Mouse (Mus musculus) gastrocnemius, adult 8-10 months (tissue): ENCODE measurements around the gene Krtap27-1. TPM values are rescaled to one million over a fixed set of nuclear protein-coding genes. Genes with fewer than 3 reads are reported as not detected.
A peak's percentile ranks its signal among the peaks of the same experiment; 100 is the strongest.

Experiments used
- DNase-seq, 2 experiments: peaks; one replicate each; pipeline ENCODE4 v3.0.0; 2022; ENCODE audit warnings: low spot score in 2 of 2
- total RNA-seq, 4 experiments: library from RNA; stranded (reverse); gene quantifications; 2 replicates each; pipeline ENCODE4 v1.2.4; 2022

The Krtap27-1 gene
- not detected for total RNA-seq

- DNase-seq = no peak
Observed at GRCm38 (mm10) chr16:88671571-88671970, at the start of gene Krtap27-1. Gene Krtap27-1 (minus strand): TSS chr16:88671671.

GRCm38 (mm10) chr16:88720031-88720430 lies 48.6 kb upstream of the Krtap27-1 start:
- no peak for DNase-seq

GRCm38 (mm10) chr16:88716549-88716948 lies 45.1 kb upstream of the Krtap27-1 start:
- no peak for DNase-seq

- no peak for DNase-seq
Observed at GRCm38 (mm10) chr16:88711245-88711644, 39.8 kb upstream of the Krtap27-1 start.

GRCm38 (mm10) chr16:88710757-88711156 lies 39.3 kb upstream of the Krtap27-1 start:
- no peak for DNase-seq

- peak in 1 of 2 experiments; percentile 9 for DNase-seq
Observed at GRCm38 (mm10) chr16:88707496-88708012, 36.1 kb upstream of the Krtap27-1 start, which contains the start of gene 2310061N02Rik. Gene 2310061N02Rik (minus strand): TSS chr16:88707962.

GRCm38 (mm10) chr16:88701072-88701864 lies 29.8 kb upstream of the Krtap27-1 start:
- no peak for DNase-seq

- no peak for DNase-seq
Observed at GRCm38 (mm10) chr16:88696256-88696655, 24.8 kb upstream of the Krtap27-1 start.

GRCm38 (mm10) chr16:88681282-88681681 lies 9.8 kb upstream of the Krtap27-1 start:
- no peak for DNase-seq

GRCm38 (mm10) chr16:88679099-88679498 lies 7.6 kb upstream of the Krtap27-1 start:
- DNase-seq = no peak

GRCm38 (mm10) chr16:88657426-88657825 lies 14.0 kb downstream of the Krtap27-1 start:
- DNase-seq = no peak

GRCm38 (mm10) chr16:88651952-88652351 lies 19.5 kb downstream of the Krtap27-1 start:
- DNase-seq = no peak

GRCm38 (mm10) chr16:88651082-88651481 lies 20.4 kb downstream of the Krtap27-1 start:
- no peak for DNase-seq

GRCm38 (mm10) chr16:88647358-88647846 lies 24.1 kb downstream of the Krtap27-1 start, which contains the start of gene Krtap26-1:
Gene Krtap26-1 (minus strand): TSS chr16:88647796.
- no peak for DNase-seq

- no peak for DNase-seq
Observed at GRCm38 (mm10) chr16:88646366-88647111, 24.9 kb downstream of the Krtap27-1 start.

GRCm38 (mm10) chr16:88640053-88640452 lies 31.4 kb downstream of the Krtap27-1 start:
- DNase-seq = no peak

GRCm38 (mm10) chr16:88635142-88635541 lies 36.3 kb downstream of the Krtap27-1 start:
- DNase-seq = no peak

GRCm38 (mm10) chr16:88631474-88631873 lies 40.0 kb downstream of the Krtap27-1 start:
- DNase-seq = no peak

- DNase-seq = no peak
Observed at GRCm38 (mm10) chr16:88627566-88627965, 43.9 kb downstream of the Krtap27-1 start, which contains the start of gene 2310079G19Rik. Gene 2310079G19Rik (minus strand): TSS chr16:88627666.
